Mouse (Mus musculus) liver, embryonic 16.5 days (tissue): ENCODE measurements around the gene Cyp4f16. TPM values are rescaled to one million over a fixed set of nuclear protein-coding genes. Genes with fewer than 3 reads are reported as not detected.
"Not testable (repeated sequence)": the region's sequence is repeated elsewhere in the genome, so short reads cannot be mapped to it uniquely, and the experiment has no call there.

Experiments
- ATAC-seq: fragments of 200-750 bp; cut with Nextera tagmentation; 2 replicates; pipeline ENCODE4 v1.8.0; 2017; ENCODE audit warnings: low read depth, mild to moderate bottlenecking, moderate number of reproducible peaks, moderate library complexity
- H3K27ac ChIP-seq: fragments of 300-500 bp; sonication (generic); 2 replicates; pipeline ENCODE4 v1.5.1; 2014; ENCODE audit warnings: mild to moderate bottlenecking, low read length
- H3K27me3 ChIP-seq: fragments of 300-500 bp; sonication (generic); 2 replicates; pipeline ENCODE4 v1.6.1; 2014; ENCODE audit warnings: low read depth, low read length, mixed read lengths; ENCODE audit not compliant: control insufficient read depth, insufficient read depth
- H3K36me3 ChIP-seq: fragments of 300-500 bp; sonication (generic); 2 replicates; pipeline ENCODE4 v1.6.1; 2014; ENCODE audit warnings: mild to moderate bottlenecking; ENCODE audit not compliant: control insufficient read depth, insufficient read depth
- H3K4me1 ChIP-seq: fragments of 300-500 bp; sonication (generic); 2 replicates; pipeline ENCODE4 v1.6.1; 2014; ENCODE audit warnings: low read depth, low read length, mixed read lengths; ENCODE audit not compliant: control insufficient read depth
- H3K4me2 ChIP-seq: fragments of 300-500 bp; sonication (generic); 2 replicates; pipeline ENCODE4 v1.6.1; 2014; ENCODE audit warnings: low read depth, low read length, mixed read lengths
- H3K4me3 ChIP-seq: fragments of 300-500 bp; sonication (generic); 2 replicates; pipeline ENCODE4 v1.5.1; 2014; ENCODE audit warnings: low read depth, mild to moderate bottlenecking, low read length
- H3K9ac ChIP-seq: fragments of 300-500 bp; sonication (generic); 2 replicates; pipeline ENCODE4 v1.6.1; 2014; ENCODE audit warnings: low read depth, low read length
- H3K9me3 ChIP-seq: fragments of 300-500 bp; sonication (generic); replicated peaks from 2 replicates; pipeline ENCODE4 v1.6.1; 2016; ENCODE audit warnings: low read length; ENCODE audit not compliant: control insufficient read depth
- WGBS: fragments of 180-500 bp; shearing (Covaris S2); extraction: QIAGEN DNeasy Blood & Tissue Kit; methylation state at CpG from one replicate; pipeline ENCODE4 v1.1.7; 2014; ENCODE audit not compliant: insufficient replicate concordance; 5-methylcytosine and 5-hydroxymethylcytosine counted together
- polyA plus RNA-seq: library from polyadenylated mRNA; unstranded; fragments of >200 nt; fragmentation: Nextera tagmentation; extraction: Ambion mirVana; gene quantifications from 2 replicates; pipeline ENCODE4 v1.2.1, GENCODE M21; 2015

Cyp4f16 gene
- polyA plus RNA-seq, 1 experiment from 2014 or later: 4.6 TPM

DNA sequence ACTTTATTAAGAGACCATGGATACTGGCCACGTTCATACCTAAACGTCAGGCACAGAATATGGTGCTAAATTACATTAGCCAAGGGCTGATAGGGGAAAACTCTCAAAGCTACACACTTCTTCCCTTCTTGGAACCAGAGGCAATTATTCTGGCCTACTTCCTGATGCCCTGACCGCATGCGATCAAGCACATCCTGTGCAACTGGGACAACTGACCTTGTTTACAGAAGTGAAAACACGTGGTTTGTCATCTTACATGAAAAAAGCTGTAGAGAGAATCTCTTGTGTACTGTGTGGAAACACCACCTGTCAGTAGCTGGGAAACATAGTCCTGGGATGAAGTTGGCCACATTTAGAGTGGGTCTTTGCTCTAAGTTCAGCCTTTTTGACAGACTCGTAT, 2.3 kb upstream of the Cyp4f16 start:
- Histone ChIP-seq H3K27ac (no peak overlapping the region), H3K27me3 (no peaks in the 10 kb centered on the region), H3K9me3 (no peaks in the 10 kb centered on the region), H3K4me2 (no peak overlapping the region), H3K36me3 (no peaks in the 10 kb centered on the region), H3K4me3 (no peak overlapping the region), H3K4me1 (no peaks in the 10 kb centered on the region), H3K9ac (no peak overlapping the region)
- WGBS: 32% methylated on average over 6 of the region's 6 CpGs
- no peak for ATAC-seq

DNA sequence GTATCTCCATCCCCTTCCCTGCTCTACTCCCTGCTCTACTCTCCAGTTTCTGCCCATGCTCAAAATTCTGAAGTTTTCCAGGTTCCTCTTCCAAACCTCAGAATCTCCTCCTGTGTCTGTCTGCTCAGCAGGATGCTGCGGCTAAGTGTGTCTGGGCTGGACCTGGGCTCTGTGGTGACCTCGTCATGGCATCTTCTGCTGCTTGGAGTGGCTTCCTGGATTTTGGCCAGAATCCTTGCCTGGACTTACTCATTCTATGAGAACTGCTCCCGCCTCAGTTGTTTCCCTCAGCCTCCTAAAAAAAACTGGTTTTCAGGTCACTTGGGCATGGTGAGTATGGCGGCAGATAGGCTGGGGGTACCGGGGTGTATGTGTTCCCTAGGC, 501 bp downstream of the Cyp4f16 start:
- Histone ChIP-seq H3K27ac (no peak overlapping the region), H3K27me3 (no peaks in the 10 kb centered on the region), H3K9ac (no peak overlapping the region), H3K4me2 (peak overlapping the region; percentile 43), H3K4me3 (peak overlapping the region; percentile 42), H3K4me1 (no peaks in the 10 kb centered on the region), H3K9me3 (no peaks in the 10 kb centered on the region), H3K36me3 (no peaks in the 10 kb centered on the region)
- ATAC-seq: no peak
- WGBS: 50% methylated on average over 5 of the region's 5 CpGs

DNA sequence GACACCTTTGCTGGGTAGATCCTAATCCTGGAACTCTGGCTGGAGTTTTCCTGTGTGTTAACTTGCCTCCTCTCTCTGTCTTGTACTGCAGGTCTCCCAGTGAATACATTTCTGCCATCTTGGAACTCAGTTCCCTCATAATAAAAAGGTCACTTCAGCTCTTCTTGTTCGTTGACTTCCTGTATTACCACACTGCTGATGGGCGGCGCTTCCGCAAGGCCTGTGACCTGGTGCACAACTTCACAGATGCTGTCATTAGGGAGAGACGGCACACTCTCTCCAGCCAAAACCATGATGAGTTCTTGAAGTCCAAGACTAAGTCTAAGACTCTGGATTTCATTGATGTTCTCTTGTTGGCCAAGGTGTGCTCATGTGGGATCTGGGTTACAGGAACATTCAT, 8.4 kb downstream of the Cyp4f16 start:
- 66% methylated on average over 5 of the region's 5 CpGs for WGBS
- not testable (repeated sequence) for H3K36me3 ChIP-seq, H3K27ac ChIP-seq, H3K9ac ChIP-seq, H3K4me2 ChIP-seq, H3K9me3 ChIP-seq, H3K4me3 ChIP-seq, ATAC-seq, H3K27me3 ChIP-seq, H3K4me1 ChIP-seq

DNA sequence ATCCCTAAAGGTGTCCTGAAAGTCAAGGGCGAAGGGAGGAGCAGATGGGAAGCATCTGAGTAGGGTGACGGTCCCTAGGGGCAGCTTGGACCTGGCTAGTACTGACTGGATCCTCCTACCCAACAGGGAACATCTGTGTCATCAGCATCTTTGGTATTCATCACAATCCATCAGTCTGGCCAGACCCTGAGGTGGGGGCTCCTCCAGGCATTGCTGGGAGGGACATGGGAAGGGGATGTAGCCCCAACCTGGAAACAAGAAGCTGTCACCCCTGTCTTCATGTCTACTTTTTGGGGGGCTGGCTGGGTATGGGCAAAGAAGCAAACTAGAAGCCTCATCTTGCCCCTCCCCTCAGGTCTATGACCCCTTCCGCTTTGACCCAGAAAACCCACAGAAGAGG, 14.0 kb downstream of the Cyp4f16 start:
- not testable (repeated sequence) for H3K9ac ChIP-seq, H3K4me3 ChIP-seq, H3K4me1 ChIP-seq, H3K9me3 ChIP-seq, ATAC-seq, H3K27me3 ChIP-seq, H3K27ac ChIP-seq, H3K36me3 ChIP-seq
- H3K4me2 ChIP-seq: peak overlapping the region; percentile 44
- 65% methylated on average over 3 of the region's 3 CpGs for WGBS

DNA sequence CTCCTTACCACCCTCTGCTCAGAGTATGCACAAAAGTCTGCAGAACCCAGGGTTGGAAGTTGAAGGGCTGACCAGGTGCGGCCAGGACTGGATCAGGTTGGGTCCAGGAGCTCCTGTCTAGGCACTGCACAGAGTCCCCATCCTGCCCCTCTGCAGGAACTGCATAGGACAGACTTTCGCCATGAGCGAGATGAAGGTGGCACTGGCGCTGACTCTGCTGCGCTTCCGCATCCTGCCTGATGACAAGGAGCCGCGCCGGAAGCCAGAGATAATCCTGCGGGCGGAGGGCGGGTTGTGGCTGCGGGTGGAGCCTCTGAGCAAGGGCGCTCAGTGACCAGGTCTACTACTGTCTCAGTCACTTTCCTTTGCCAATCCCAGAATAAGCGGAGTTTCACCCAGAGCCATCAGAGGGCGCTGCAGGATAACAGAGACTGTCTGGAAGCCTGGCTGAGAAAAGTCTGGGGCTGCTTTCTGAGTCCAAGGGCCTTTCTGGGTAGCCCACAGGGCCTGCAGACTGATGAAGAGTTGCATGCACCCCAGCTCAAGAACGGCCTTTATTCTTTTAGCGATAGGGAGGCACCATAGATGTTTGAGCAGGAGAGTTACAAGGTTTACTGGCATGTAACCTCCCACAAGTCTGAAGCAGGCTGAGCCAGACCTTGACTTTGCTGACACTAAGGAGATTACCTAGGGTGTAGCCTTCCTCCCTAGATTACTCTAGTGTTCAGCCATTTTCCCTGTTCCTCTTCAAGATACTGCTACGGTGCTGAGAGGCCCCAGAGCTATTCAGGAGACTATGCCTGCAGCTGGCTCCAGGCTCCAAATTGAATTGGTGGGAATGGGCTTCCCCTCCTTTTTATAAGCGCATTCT, 14.8 kb downstream of the Cyp4f16 start:
- ATAC-seq: peak; percentile 64
- H3K27ac ChIP-seq: no peak overlapping the region
- no peaks in the 10 kb centered on the region for H3K36me3 ChIP-seq
- 10% methylated on average over 20 of the region's 20 CpGs for WGBS
- H3K27me3 ChIP-seq: no peaks in the 10 kb centered on the region
- H3K4me3 ChIP-seq: peak overlapping the region; percentile 28
- no peaks in the 10 kb centered on the region for H3K4me1 ChIP-seq
- peak overlapping the region; percentile 44 for H3K4me2 ChIP-seq
- H3K9me3 ChIP-seq: no peaks in the 10 kb centered on the region
- no peak overlapping the region for H3K9ac ChIP-seq

DNA sequence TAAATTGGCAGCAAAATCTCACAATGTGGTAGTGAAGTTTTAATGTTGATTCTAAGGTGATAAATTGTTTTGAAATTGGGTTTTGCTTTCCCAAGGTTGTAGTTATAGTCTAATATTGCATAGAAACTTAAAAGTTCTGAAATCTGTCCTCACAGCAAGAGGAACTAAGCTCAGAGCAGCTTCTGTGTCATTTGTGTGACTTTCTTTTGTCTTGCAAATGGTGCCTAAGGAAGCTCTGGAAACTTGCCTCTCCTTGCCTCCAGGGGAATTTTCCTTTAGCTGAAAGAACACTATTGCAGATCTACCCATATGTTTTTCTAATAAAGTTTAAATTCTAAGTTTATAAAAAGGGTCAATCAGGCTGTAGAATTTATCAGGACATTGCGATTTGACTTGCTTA, 16.7 kb downstream of the Cyp4f16 start:
- H3K4me1 ChIP-seq, H3K27me3 ChIP-seq, H3K9ac ChIP-seq, H3K36me3 ChIP-seq, ATAC-seq, H3K27ac ChIP-seq, H3K4me2 ChIP-seq, H3K9me3 ChIP-seq, H3K4me3 ChIP-seq: not testable (repeated sequence)
- 36% methylated on average over 1 of the region's 1 CpGs for WGBS

DNA sequence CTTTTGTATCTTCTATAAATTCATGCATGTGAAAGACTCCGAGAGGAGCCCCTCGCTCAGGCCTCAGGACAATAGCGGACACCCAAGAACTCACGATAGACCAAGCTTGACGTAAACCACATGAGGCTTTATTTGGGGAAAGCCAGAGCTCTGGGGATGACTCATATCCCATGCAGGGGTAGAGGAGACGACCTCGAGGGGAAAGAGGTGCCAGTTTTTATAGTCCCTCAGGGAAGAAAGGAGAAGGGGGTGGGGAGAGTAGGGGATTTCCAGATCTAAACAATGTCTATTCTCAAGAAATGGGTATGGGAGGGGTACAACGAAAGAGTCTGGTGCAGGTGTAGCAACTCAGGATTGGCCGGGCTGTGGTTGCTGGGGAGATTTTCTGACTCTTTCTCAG, 18.0 kb downstream of the Cyp4f16 start:
- not testable (repeated sequence) for H3K27me3 ChIP-seq, H3K4me1 ChIP-seq, H3K4me2 ChIP-seq, H3K36me3 ChIP-seq, H3K27ac ChIP-seq, H3K9me3 ChIP-seq, ATAC-seq, H3K9ac ChIP-seq, H3K4me3 ChIP-seq
- 46% methylated on average over 9 of the region's 9 CpGs for WGBS

DNA sequence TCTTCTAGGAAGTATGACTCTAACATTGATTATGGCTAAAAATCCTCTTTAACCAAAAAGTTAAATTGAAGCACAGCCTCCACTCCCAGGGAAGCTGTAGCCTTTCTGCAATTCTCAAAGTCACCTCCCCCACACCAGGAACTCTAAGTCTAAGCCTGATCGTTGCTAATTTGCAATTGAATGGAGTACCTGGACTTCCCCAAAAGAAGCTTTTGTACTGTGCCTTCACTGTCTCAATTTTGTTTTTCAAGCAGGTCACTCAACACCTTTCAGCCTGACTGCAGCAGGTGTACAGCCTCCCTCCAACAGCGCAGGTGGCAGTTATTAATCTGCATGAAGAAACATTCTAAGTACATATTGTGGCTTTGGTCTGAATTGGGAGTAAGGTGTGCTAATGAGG, 26.9 kb downstream of the Cyp4f16 start:
- not testable (repeated sequence) for H3K36me3 ChIP-seq, H3K4me3 ChIP-seq, H3K9ac ChIP-seq, H3K4me1 ChIP-seq, H3K4me2 ChIP-seq, H3K9me3 ChIP-seq, H3K27ac ChIP-seq, ATAC-seq, H3K27me3 ChIP-seq
- 58% methylated on average over 2 of the region's 2 CpGs for WGBS

DNA sequence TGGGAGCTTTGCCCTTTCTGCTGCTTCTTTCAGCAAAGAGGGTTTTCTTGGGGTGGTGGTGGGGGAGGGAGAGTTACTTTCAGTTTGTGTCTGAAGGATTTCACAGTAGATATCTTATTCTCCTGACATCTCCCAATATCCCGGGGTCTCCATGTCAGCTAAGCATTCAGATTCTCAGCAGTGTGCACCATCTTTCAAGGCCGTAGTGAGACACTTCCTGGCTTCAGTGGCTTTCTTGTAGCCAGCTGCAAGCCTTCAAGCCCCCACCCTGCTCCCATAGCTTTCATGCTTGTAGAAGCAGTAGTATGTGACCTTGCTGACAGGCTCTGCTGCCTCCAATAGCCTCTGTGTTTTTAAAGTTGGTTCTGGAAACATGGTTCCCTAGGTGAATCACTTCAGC, 36.9 kb downstream of the Cyp4f16 start:
- WGBS: 48% methylated on average over 2 of the region's 2 CpGs
- H3K9ac ChIP-seq, H3K4me1 ChIP-seq, H3K9me3 ChIP-seq, H3K27ac ChIP-seq, H3K27me3 ChIP-seq, H3K4me2 ChIP-seq, H3K4me3 ChIP-seq, H3K36me3 ChIP-seq, ATAC-seq: not testable (repeated sequence)
